Mouse (Mus musculus): Measurements from ENCODE around the gene Cfap97.

The Cfap97 gene

DNA sequence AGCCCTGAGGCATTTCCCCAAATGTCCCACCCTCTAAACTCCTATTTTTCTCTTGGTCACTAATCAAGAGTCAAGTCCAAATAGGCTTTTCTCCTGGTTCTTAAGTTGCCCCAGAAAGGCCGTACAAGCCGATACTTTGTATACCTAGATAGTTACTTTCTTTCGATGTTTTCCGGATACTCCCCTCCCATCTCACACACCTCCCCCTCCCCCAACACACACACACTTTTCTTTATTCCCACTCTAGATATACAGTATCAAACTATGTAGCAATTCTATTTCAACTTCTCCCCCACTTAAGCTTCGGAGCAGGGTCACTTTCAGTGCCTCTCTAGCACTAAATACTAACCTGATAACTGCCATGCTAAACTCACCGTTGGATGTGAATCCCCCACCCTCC lies 54.5 kb downstream of the Cfap97 start:
- no peak for TF ChIP-seq GATA4 (IDR thresholded peaks at IDR 0.05; ENCODE audit: insufficient replicate concordance, low read length)

DNA sequence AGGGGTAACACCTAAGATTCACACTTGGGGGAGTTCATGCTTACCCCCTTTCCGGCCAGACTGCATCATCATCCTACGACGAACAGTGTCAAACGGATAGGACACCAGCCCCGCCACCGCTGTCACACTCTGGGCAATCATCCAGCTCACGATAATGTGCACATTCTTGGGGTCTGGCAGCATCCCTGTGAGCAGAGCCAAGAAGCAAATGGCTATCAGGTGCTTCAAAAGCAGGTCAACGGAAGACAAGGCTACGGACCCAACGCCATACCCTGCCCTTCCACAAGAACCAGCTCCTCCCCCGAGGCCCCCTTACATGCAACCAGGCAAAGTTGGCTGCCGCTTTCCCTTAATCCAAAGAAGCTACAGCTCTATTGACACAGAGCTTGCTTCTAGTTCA lies 56.8 kb downstream of the Cfap97 start:
- no peak for TF ChIP-seq GATA4 (IDR thresholded peaks at IDR 0.05; ENCODE audit: insufficient replicate concordance, low read length)

DNA sequence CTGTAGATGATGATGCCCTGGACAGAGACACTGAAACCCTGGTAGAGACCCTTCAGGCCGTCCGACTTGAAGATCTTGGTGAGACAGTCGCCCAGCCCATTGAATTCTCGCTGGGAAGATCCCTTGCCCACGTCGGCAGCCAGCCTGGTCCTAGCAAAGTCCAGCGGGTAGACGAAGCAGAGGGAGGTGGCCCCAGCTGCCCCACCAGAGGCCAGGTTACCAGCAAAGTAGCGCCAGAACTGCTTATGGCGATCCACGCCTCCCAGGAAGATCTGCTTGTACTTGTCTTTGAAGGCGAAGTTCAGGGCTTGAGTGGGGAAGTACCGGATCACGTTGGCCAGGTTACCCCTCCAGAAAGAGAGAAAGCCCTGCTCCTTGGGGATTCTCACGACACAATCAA lies 57.5 kb downstream of the Cfap97 start:
- no peak for TF ChIP-seq GATA4 (IDR thresholded peaks at IDR 0.05; ENCODE audit: insufficient replicate concordance, low read length)

DNA sequence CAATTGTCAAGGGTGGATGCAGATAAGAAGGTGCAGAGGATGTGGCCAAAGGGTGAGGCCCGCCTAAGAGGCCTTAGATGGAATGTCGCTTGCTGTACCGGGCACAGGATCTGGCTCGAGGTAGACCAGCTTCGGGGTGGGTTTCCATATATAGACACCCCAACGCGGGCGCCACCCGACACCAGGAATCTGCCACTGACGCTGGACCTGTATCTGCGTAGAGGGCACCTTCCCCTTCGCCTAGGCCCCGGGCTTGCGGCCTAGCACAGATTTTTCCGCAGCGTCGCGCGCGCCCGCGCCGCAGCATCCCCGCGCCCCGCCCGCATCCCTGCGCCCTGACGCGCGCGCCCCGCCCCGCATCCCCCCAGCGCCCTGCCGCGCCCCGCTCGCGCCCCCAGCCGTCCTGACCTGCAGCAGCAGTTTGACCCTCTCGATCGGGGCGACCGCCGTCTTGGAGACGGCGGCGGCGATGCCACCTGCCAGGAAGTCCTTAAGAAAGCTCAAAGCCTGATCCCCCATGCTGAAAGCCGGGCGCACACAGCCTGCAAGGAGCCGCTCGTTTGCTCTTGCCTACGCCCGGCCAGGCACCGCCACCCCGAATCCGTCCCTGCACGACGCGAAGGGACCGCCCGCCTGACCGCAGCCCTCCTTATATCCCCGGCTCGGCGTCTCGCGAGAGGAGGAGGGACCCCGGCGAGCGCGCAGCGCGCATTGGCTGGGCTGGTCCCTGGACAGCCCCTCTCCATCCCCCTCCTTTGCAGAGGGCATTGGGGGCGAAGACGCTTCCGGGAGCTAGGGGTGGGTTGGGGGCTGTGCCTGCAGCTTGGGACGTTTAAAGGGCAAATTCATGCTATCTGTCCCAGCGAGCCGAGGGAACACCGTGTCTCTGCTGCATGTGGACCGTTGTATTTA lies 59.1 kb downstream of the Cfap97 start, which contains the start of gene Slc25a4:
Slc25a4 (minus strand) TSS at position 881 of the 912 bp plus-strand sequence.
- TF ChIP-seq GATA4 (IDR thresholded peaks at IDR 0.05; ENCODE audit: insufficient replicate concordance, low read length): no peak

DNA sequence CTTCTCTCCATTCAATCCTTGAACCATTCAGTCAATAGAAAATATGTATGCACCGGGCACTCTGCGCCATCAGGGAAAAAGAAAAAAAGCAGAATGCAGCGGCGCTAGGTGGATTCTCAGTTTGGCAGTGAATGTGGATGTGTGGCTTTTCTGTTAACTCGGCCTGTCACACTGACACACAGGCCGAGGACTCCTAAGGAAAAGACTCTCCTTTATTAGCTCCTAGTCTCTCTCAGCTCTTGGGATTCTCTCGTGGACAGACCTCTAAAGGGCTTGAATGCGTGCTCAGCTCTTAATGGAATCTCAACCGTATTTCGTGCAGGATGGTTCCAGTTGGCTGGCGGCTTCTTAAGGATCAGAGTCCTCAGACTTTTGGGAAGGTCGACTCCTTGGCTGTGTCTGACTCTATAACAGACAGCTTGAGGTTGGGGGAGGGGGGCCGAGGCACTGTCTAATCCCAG lies 60.1 kb downstream of the Cfap97 start:
- no peak for TF ChIP-seq GATA4 (IDR thresholded peaks at IDR 0.05; ENCODE audit: insufficient replicate concordance, low read length)

DNA sequence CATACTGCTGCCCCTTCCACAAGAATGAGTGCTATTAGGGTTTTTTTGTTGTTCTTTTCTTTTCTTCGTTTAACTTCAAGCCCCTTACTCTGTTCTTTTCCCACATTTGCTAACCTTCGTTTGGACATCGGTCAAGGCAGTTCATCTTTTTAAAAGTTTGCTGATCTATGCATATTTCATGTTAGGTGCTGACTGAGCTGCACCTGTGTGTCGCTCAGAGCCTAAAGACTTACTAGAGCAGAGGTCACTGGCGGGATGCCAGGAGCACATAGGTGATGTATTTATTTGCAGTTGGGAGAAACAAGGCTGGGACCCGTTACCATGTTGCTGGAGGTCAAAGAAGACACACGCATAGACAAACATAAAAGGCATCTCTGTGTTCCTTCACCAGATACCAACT lies 60.6 kb downstream of the Cfap97 start:
- no peak for TF ChIP-seq GATA4 (IDR thresholded peaks at IDR 0.05; ENCODE audit: insufficient replicate concordance, low read length)

DNA sequence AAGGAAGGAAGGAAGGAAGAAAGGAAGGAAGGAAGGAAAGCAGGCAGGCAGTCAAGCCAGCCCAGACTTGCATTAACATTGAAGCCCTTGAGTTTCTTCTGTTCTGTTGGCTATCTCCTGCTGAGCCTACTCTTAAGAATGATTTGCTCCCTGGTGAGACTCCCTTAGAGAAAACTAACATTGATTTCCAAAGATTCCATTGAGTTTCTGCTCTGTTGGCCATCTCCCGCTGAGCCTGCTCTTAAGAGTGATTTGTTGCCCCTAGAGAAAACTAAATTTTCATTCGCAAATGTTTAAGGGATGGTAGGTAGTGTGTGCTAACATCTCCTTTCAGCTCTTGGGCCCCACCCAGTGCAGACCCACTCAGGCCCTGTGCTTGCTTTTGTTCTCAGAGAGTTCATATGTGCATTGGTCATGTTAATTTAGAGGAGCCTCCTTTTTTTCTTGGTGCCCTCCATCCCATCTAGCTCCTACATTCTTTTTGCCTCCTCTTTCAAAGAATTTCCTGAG lies 62.5 kb downstream of the Cfap97 start:
- no peak for TF ChIP-seq GATA4 (IDR thresholded peaks at IDR 0.05; ENCODE audit: insufficient replicate concordance, low read length)

DNA sequence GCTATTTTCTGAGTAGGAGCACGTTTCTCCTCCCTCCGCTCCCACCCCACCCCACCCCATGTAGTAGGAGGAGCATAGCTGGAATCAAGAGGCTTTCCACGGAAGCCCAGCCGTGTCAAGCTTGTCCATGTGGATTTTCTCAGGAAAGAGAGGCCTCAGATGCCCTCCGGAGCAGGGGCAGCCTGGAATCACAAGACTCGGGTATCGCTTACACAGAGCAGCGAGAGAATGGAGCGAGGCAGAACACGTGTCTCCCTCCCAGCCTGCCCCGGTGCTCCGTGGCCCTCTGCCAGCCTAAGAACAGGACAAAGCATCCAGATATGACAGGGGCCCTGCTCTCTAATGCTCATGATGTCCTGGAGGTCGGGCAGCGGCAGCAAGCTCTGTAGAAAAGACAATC lies 65.3 kb downstream of the Cfap97 start:
- peak; percentile 47; the same call in 1 of the 2 replicates for TF ChIP-seq GATA4 (IDR thresholded peaks at IDR 0.05; ENCODE audit: insufficient replicate concordance, low read length)

DNA sequence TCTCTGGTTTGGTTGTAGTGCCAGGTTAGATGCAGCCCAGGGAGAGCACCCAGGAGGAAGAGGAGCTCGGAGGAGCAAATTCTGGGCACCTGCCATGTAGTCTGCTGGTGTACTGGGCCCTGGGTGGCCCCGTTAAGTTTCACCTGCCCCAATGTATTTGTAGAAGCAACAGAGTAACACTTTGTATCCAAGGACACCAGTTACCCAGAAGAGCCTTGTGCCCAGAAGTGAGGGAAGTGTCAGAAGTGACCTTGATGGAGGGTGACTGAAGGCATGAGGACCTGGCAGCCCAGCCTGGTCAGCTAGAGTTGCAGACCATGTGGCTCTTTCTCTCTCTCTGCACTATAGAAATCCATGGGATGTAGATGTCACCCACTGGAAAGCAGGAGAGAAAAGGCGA lies 69.0 kb downstream of the Cfap97 start:
- TF ChIP-seq GATA4 (IDR thresholded peaks at IDR 0.05; ENCODE audit: insufficient replicate concordance, low read length): no peak

DNA sequence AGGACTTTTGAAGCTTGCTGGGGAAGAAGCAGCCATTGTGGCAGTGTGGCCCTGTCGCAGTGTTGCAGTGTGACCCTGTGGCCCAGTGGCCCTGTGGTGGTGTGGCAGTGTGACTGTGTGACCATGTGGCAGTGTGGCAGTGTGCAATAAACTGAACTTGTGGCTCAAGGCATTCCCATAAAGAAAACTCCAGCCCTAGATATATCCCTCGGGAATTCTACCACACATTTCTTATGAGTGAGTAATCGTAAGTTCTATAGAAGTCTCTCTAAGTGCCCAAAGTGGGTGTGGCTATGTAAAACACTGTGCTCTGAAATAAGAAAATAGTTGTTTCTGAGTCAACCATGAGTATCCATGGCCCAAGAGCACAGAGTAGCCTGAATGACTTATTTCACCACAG lies 73.9 kb downstream of the Cfap97 start:
- TF ChIP-seq GATA4 (IDR thresholded peaks at IDR 0.05; ENCODE audit: insufficient replicate concordance, low read length): no peak

DNA sequence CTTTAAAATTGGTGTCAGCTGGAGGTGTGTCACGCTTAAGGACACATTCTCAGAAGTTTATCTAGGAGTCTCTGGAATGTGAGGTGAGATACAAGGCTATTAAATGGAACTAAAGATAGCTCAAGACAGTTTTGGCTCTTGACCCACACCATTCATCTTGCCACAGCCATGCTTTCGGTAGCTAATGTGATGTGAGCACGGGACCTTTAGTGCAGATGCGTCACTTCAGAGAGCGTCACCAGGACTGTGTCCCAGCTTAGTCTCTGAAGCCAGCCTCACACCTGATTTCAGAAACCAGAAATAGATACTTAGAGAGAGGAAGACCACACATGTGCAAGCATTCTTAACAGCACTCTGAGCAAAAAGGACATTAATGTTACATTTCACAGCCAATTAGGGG lies 75.1 kb downstream of the Cfap97 start:
- TF ChIP-seq GATA4 (IDR thresholded peaks at IDR 0.05; ENCODE audit: insufficient replicate concordance, low read length): no peak

DNA sequence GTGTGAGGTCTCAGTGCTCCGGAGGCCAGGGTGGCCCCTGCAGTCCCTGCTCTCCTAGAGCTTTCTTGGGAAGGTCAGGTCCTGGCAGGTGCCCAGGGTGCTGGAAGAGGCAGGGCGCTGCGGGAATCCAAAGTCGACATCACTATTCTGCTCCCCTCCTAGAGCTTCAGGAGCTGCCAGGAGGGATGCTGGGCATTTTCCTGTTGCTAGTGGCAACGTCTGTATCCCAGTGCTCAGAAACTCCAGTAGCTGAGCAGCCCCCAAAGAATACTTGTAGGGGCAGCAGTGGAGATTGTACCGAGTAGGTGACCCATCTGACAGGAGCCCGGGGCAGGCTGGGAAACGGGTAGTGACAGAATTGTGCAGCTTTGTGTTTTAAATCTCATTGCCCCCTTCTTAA lies 81.2 kb downstream of the Cfap97 start:
- no peak for TF ChIP-seq GATA4 (IDR thresholded peaks at IDR 0.05; ENCODE audit: insufficient replicate concordance, low read length)

DNA sequence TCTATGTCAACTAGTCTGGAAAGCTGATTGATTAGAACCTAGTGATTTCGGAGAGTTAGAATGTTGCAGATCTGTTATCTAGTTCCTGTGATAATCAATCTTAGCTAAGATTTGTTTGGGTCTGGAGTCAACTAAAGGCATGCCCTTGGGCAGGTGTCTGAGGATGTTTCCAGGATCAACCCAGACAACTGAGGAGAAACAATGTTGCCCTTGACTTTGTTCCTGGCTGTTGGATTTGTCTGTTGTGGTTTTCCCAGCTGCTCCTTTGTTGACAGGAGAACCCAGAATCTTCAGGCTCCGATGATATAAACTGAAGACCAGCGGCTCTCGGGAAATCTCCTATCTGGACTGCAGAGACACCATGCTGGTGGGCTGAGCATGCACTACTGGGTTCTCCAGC lies 83.2 kb downstream of the Cfap97 start:
- TF ChIP-seq GATA4 (IDR thresholded peaks at IDR 0.05; ENCODE audit: insufficient replicate concordance, low read length): no peak

DNA sequence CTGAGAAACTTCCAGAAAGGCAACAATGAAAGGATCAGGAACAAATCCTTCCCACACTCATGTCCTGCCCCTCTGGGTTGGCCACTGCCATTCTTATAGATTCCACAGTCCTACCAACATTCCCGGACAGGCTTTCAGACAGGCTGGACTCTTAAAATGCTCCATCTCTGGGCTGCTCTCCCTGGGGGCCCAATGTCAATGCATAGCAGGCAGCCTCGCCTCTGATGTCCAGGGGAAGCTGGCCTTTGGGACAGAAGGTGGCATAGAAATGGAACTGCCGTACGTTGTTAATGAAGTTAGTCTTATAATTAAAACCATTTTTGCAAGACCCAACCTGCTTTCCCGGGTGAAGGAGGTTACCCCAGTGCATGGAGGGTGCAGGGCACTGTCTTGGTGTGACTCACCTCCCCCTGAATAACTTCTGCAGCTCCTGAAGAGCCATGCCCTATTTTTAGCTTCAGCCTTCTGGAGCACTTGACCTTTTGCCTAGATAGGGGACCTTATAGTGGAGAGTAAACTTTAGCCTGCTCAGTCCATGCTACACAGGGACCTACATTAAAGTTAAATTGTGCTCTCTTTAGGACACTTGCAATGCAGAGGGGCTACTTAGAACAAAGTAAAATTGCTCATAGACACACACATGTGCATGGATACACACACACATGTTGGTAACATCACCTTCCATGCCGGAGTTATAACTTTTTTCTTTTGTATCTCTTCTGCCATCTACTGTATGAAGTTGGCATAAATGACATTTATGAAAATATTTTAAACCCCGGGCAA lies 85.1 kb downstream of the Cfap97 start:
- TF ChIP-seq GATA4 (IDR thresholded peaks at IDR 0.05; ENCODE audit: insufficient replicate concordance, low read length): no peak

DNA sequence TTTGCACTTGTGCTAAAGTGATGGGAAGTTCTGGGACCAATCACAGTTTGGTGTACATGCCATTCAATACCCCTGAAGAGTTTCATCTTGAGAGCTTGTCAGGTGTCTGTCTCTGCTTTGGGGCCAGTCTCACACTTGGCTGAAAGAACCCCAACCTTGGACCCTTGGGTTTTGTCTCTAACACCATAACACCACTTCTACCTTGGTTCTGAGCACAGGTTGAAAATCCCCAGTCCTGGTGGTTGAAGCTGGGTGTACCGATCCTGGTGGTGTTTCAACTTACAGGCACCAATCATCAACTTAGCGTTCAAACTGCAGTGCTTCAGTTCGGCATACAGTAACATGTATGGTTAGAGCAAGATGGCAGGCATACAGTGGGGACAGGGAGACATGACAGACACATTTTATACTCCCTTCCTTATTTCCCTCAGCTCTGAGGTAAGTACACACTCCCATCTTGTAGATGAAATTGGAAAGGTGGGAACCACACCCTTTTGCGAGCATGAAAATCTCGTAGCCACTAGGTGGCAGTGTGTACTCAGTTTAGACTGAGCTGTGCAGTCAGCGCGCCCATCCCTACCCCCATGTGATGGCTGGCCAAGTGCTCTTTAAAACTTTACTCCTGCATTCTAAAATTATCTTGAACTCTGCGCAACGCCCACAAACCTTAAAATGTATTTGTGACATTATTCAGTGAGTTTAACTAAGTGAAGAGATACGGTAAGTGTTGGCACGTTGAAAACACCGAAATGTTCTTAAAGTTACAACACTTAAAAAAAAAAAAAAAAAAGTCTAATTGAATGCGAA lies 90.2 kb downstream of the Cfap97 start:
- no peak for TF ChIP-seq GATA4 (IDR thresholded peaks at IDR 0.05; ENCODE audit: insufficient replicate concordance, low read length)
